Mouse (Mus musculus) yolk sac, embryonic 10.5 days (tissue): ENCODE data around the gene Lgr5.
A peak's percentile ranks its signal among the peaks of the same experiment; 100 is the strongest.

ENCODE experiments used
- DNase-seq: peaks from one replicate; pipeline ENCODE4 v3.0.0-alpha.2; 2017; ENCODE audit warnings: low spot score

Gene Lgr5

DNA sequence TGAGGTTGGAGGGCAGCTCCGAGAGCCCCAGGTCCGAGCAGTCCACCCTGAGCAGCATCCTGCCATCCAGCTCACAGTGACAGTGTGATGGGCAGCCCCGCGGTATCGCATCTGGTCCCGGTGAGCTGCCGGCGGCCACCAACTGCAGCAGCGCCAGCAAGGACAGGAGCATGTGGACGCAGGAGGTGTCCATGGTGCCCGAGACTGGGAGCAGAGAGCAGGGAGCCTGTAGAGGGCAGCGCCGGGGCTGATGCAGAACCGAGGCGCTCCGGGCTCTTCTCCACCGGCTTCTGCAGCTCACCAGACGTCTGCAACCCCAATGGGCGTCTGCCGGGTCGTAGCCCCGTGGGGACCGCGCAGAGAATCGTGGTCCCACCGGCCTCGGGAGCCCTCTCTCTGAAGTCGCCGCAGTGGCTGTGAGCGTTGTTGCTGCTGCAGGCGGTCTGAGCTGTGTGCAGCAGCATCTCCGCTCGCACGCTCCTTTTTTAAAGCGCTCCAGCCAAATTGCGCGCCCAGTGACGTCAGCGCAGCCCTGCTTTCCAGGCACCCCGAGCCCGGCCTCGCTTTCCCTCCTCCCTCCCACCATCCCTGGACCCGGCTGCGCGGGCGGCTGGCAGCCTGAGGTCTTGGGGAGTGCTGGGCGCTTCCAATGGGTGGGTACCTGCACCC, at the start of gene Lgr5:
TSS of gene Lgr5 (minus strand) at position 480 of the 669 bp plus-strand sequence.
- DNase-seq = peak; percentile 65

DNA sequence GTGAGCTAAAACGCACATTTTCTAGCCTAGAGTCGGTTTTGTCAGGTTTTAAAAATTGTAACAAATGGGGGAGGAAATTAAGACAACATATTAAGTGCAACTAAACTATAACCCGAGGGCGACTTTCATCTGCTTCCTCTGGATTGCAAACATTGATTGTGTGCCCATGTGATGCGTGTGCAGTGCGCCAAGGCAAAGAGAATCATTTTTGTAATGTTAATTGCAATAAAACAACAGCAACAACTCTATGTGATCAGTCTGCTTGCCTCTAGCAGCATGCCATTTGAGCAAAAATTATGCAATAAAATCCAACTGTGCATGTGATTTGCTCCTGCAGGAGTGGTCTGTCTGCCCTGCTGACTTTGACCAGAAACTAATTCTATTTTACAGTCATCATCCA, 39.1 kb upstream of the Lgr5 start:
- no peak for DNase-seq

DNA sequence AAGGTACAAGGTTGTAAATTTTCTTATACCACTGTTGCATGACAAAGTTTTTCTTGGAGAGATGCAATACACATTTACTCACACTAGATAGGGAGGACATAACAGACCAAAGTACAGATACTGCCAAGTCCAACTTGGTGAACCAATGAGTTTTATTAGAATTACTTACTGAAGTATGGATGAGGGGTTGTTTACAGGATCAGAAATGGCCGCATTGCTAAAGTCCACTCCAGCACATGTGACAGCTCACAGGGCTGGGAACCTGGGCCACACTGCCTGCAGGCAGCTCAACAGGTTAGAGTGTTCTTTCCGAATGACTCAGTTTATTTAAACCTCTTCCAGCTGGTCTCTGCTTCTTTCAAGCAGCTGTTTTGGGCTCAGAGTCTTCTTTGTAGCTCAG, 37.4 kb upstream of the Lgr5 start:
- DNase-seq = no peak

DNA sequence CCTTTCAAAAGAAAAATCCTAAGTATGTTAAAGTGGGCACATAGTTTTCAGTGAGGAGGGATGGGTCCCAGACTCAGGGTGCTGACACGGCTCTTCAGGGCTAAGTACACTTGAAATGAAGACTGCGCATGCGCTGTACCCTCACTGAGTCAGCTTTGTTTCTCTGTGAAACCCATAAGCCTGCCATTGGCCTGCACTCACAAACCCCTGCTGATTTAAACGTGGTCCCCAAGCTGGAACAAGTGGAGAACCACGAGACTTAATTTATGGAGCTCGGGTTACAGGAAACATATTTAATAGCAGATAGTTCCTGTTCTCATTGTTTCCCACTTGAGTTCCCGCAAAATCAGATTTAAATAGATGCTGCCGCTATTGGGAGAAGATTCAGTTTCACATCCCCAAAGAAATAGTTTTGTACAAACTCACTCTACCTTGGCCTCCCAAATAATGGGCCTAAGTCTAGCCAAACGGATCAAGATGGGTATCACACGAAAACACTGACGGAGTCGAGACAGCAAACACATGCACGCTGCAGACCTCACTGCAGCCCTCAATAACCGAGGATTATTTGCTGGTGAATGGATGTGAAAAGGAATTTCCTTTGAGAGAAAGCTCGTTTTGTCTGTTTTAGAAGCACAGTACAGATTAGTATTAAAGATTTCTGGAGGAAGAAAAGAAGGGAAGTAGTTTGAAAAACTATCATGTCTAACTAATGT, 36.5 kb upstream of the Lgr5 start:
- DNase-seq = no peak

DNA sequence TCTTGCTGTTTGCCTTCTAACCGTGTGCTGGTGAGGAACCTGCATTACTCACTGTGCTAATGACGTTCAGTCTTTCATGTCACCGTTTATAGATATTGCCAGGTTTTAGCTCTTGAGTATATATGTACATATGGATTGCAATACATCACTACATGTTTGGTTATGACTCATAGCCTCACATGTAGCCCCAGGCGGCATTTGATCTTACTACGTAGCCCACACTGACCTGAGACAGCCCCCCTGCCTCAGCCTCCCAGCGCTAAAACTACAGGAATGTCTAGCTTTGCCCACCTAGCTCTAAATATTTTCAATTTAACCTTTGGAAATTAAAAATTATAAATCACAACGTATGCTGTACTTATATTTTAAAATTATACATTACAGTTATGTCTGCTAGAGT, 35.9 kb upstream of the Lgr5 start:
- DNase-seq = no peak

DNA sequence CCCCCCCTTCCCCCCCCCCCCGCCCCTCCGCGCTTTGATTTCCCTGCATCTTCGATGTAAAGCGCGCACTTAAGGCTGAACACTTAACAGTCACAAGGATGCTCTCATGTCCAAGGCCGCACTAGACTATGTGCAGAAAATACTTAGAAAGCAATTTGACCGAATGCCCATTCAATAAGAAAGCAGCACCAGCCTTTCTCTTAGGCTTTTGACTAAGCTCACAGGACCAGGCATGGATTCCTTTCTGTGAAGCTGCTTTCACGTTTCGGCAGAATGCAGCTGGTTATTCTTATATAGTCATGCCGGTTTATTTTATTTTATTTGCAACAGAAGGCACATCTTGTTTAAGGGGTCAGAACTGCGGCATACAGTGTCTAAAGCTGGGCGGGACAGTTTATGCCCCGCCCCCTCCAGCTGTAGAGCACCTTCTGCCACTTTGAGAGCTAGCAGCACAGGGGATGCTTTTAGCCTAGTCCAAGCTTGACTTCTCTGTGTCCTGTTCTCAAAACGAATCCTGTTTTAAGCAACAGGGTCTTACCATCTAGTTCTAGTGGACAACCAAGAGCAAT, 30.8 kb upstream of the Lgr5 start:
- DNase-seq = no peak

DNA sequence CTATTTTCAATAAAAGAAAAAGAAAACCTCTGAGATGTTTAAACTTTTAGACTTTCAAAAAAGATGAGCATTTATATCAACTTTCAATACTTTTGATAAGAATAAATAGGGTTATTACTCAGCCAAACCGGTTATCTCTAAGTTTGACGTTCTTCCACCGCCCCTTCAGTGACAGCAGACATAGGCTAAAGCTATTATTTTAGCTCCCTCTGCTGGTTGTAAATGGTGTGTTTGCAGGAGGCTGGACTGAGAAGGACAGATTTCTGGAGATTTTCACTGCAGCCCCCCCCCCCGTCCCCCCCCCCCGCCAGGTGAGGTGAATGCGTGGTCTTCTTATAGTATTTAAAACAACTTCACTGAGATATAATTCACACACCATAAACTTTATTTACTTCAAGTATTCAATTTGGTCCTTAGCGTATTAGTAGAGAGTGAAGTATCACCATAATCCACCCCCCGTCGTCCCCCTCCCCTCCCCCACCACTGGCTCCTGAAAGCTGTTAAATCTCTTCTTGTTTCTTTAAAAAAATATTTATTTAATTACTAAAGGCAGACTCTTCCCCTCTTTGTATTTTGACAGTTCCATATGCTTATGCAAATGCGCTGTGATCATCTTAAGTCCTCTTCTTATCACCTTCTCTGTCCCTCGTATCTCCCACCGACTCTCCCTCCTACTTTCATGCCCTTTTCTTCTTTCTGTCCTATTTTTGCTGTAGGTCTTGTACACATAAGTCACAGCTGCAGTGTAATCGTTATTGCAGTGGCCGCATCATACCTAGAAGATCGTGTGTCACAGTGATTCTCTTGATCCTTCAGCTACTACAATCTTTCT, 30.1 kb upstream of the Lgr5 start:
- peak; percentile 21 for DNase-seq

DNA sequence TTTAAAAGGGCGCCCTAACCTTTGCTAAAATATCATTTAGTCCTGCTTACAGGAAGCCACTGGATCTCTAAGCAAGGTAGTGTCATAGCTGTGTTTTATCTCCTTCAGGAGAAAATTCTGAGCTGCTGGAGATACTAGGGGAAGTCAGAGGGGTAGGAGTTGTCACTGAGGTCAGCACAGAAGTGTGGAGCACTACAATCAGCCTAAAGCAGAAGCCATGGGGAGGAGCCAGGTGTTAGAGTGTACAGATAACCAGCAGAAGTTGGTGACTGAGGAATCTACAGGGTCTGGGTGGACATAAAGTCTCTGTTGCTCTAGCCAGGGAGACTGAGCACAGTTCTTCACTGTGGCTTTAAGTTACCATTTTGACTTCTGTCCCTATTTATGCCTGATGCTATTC, 8.2 kb upstream of the Lgr5 start:
- no peak for DNase-seq

DNA sequence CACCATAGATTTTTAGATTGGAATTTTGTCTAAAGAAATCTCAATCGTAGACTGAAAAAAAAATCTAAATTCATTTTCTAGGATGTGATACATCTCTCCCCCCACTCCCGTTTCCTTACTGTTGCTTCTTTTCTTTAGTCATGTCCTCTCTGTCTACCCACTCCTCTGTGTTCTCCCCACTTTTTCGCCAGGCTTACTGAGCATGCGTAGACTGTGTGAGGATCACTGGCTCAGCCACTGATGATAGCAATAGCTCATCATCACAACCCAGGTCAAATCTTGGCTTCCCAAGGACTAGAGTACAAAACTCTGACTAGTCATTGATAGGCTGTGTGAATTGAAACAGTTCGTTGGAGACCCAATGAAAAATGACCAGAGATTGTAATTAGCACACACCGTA, 6.1 kb upstream of the Lgr5 start:
- DNase-seq = no peak

DNA sequence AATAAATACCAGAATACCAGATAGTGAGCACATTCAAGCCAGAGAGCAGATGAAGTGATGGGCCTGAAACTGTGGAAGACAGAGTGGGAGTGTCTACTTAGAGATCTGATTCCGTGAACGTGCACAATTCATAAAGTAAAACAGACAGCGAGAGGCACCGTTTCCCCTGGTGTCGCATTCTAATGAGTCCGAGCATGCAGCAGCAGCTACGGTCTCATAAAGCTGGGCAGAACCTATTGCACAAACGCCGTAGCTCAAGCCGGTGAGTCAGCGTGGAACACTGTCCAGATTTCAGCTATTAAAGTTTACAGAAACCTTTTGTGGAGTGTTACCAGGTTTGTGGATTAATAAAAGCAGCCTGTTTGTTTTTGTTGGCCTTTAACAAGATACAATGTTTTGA, 5.6 kb upstream of the Lgr5 start:
- no peak for DNase-seq

DNA sequence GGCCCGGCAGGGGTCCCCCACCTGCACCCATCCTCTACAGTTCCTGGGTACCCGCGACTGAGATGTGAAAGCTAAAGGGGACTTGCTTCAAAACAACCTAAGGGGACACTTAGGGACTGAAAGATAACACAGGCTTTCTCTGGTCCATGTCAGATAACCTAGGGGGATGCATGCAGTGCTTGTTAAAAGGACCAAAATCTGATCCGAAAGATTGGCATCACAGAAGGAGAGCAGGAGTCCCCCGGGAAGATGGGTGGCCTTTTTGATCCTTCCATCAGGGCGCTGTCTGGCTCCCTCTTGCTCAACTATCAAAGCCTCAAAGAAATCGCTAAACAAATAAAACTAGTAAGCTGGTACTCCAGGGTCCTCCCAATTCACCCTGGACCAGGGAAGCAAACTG, 399 bp upstream of the Lgr5 start:
- no peak for DNase-seq

DNA sequence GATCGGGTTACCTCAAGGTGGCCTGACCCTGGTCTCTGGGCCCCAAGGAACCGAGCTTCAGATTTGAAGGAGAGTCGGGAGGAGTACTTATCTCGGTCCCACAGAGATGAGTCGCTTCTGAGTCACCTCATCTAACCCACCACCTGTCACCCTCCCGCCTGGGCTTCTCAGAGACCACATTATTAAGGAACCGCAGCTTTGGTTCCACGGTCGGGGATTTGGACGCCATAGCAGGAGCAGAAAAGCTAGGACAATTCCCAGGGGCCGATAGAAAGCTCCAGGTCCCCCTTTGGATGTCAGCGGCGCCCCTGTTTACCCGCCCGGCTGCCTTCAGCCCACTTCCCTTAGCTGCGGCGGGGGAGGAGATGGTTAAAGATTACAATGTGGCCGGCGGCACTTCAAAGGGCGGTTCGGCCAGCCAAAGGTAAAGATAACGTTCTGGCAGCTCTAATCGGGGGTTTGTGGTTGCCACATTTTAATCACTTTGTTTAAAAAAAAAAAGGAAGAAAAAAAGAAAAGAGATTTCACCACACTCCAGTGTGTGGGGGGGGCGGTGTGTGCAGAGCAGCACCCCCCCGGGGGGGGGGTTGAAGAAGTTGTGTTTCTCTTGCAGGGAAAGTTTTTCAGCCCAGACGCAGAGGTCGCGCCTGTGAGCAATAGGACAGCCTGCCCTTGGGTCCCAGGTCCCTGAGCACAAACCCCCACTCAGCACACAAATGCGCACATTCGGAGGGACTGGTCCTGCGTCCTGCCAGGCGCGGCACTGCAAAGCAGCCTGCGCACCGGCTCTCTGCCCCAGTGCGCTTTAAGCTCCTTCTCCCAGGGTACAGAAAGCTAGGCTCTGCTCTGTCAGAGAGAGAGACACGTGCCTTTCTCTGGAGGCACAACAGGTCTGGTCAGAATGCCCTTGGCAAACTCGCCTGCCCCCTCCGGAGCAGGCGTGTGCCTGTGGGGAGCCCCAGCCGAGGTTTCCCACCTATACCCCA, 1.0 kb downstream of the Lgr5 start:
- peak; percentile 53 for DNase-seq

DNA sequence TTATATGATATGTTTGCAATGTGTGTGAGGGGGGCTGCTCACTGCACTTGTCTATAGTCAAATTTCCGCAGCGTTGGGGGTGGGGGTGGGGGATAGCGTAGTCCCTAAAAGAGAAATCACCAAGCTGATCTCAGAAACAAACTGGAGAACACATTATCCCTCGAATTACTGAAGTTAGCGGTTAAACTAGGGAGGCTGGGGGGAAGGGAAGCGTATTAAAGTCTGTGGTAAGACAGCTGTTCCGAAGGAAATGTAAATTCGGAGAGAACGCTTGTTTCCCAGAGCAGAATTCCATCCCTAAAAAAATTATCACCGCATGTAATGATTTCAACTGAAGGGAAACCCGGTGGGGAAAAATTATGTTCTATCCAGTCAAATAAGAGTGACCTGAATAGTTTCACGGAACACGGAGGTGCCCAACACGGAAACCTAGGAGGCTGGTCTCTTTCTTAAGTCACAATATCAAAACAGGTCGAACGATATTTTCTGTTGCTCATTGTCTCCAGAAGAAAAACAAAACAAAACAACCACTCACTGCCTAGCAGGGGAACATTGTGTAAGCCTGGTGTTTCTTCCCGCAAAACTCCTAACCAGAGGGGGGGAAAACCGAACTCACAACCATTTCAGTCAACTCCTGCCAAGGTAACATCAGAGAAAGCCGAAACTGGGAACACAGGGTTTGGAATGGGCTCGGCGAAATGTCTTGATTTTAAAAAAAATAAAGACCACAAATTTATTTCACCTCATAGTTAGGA, 1.9 kb downstream of the Lgr5 start:
- no peak for DNase-seq

DNA sequence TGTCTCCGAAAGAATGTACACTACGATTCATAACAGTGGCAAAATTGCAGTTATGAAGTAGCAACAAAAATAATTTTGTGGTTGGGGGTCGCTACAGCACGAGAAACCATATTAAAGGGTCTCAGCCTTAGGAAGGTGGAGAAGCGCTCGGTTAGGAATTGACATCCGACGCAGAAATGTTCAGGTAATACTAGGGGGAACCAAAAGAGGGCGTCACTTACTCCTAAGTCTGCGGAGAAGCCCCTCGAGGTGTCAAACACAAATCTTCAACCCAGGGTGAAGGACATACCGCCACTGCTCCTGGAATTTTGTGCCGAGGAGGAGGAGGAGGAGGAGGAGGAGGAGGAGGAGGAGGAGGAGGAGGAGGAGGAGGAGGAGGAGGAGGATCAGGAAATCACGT, 2.9 kb downstream of the Lgr5 start:
- DNase-seq = no peak

DNA sequence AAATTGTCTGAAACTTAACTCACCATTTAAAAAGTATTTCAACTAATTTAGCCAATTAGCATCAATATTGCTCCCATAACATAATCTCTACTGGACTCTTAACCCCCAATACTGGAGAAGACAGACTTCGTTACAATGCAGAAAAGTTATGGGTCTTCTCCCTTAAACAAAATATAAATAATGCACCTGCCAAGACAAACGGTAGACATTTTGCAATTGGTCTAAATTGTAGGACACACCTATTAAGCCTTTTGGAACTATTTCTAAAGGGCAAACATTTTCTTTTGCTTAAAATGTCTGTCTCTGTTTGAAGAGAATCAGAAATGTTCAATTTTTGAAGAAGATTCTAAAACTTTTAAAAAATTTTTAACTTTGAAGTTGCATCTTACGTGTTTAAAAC, 4.5 kb downstream of the Lgr5 start:
- no peak for DNase-seq

DNA sequence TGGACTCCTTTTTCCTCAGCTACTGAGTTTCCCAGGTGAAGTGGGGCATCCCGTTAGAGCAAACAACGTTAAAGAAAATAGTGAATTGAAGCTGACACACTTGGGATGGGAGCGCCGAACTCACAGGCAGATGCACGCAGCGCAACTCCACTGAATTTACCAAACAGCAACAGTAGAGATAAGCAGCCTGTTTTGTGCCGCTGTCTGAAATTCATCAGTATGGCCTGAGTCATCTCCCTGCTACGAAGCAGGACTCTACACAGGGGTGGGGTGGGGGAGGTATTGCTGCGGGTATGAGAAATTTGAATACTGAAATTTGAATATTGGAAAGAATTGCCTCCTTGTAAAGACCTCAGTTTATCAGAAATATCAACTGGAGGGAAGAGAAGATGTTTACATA, 5.6 kb downstream of the Lgr5 start:
- DNase-seq = no peak

DNA sequence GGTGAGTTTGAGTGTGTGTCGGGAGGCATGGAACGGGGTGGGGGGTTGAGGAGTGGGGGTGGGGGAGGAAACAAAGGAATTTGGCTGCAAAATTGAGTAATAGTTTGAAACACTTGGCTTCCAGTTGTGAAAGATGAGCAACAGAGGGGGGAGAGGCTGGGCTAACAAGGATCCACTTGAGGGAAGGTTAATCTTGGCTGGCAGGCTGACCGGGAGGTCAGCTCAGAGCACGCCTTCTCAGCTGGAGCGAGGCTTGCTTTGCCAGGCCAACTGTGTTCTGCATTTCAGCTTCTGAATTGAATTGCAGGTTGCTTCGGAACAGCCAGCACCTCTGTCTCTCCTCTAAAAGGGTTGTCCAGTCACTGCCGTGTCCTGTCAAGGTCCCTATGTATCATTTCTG, 8.1 kb downstream of the Lgr5 start:
- DNase-seq = no peak

DNA sequence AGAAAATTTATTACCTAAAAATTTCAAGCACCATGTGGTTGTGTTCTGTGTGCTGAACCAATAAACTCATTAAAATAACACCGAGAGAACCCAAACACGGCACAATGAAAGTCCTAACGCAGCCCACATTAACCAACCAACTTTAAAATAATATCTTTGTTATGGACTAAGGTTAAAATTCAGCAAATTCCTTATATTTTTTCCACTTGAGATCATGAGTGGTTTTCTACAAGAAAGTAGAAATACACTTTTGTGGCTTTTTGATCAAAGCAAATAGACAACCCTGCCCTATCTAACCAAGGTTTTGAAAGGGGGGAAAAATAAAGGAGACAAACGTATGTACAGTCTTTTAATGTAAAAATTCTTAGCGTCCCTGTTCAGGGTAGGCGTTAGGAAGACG, 8.5 kb downstream of the Lgr5 start:
- no peak for DNase-seq

DNA sequence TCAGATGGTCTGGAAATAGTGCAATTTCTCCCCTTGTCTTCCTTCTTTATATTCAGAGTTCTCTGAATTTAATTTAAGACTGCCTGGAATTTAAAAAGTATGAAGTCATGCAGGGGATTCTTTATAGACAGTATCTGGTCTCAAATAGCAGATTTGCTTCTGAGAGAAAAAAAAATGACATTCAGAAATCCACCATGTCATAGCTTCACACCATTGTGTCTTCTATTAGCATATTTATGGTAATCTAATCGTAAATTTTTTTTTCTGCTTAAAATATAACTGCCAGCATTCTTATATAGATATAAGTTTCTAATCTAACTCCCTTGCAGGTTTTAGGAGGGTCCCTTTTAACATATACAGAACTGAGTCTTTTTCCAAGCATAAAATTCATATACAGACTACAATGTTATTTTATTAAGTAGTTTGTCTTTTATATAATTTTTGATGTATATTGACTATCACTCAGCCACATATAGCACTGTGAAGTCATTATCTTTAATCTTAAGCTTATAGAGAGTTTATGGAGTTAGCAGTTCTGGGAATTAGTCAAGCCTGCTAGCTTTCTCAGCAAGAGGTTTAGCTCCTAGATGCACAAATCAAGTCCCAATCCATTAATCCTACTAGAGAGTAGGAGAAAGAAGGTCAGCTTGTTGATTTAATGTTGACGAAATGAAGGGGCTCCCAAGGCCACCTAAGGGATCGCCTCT, 15.7 kb downstream of the Lgr5 start:
- DNase-seq = no peak

DNA sequence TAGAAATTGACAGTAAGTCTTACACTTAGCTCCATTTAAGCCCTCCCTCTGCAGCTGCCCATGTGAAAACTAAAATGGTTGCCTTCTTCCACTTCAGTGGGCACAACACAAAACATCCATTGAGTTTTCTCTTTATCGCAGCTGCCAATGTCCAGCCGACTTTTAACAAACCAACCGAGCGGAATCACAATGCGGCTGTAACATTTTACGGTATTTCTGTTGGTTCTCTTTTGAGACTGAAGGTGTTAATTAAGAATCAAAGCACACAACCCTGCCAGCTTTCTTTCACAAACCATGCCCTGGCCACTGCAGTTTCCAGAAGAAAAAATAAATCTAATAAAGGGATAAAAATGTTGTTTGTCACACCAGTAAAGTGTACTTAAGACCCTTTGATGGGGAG, 16.3 kb downstream of the Lgr5 start:
- DNase-seq = no peak
